15 mouse cellular contexts compared by ENCODE assay signal in genomic region chr1:89081371-89081770, GRCm38 (mm10).
"Had no signal": no experiment of that assay in that cellular context is flagged by ENCODE, and none has a peak within 500 bp of the region (broad histone marks: within the 10 kb centered on the region; RNA-seq: fewer than 3 reads in every experiment).

No protein-coding gene starts in this region.

- DNase-seq: left cerebral cortex, postnatal 4 days; liver, embryonic 13.5 days; liver, postnatal 0 days; lung, postnatal 14 days; retina, postnatal 1 day; thymus, adult 18-20 months; thymus, postnatal 14 days had no signal

- H3K9ac ChIP-seq: intestine, embryonic 15.5 days; liver, embryonic 13.5 days; liver, postnatal 0 days; lung, embryonic 15.5 days; midbrain, embryonic 15.5 days; neural tube, embryonic 13.5 days had no signal

- H3K36me3 ChIP-seq: intestine, embryonic 15.5 days; liver, embryonic 13.5 days; lung, embryonic 15.5 days; midbrain, embryonic 15.5 days; neural tube, embryonic 13.5 days had no signal

- ATAC-seq: intestine, embryonic 15.5 days; liver, postnatal 0 days; midbrain, embryonic 15.5 days had no signal

- H3K4me1 ChIP-seq: megakaryocyte, embryonic 14.5 days had no signal

- H3K27me3 ChIP-seq: intestine, embryonic 15.5 days; liver, embryonic 13.5 days; lung, embryonic 15.5 days; midbrain, embryonic 15.5 days; neural tube, embryonic 13.5 days had no signal

- H3K27ac ChIP-seq: intestine, embryonic 15.5 days; layer of hippocampus, adult 2 months; liver, embryonic 13.5 days; lung, embryonic 15.5 days; macrophage; midbrain, embryonic 15.5 days; neural tube, embryonic 13.5 days had no signal

- H3K4me3 ChIP-seq: intestine, embryonic 15.5 days; layer of hippocampus, adult 2 months; liver, embryonic 13.5 days; lung, embryonic 15.5 days; megakaryocyte, embryonic 14.5 days; midbrain, embryonic 15.5 days; neural tube, embryonic 13.5 days had no signal

- H3K9me3 ChIP-seq: intestine, embryonic 15.5 days; liver, embryonic 13.5 days; lung, embryonic 15.5 days; megakaryocyte, embryonic 14.5 days; midbrain, embryonic 15.5 days; neural tube, embryonic 13.5 days had no signal

- H3K4me2 ChIP-seq: intestine, embryonic 15.5 days; liver, embryonic 13.5 days; lung, embryonic 15.5 days; midbrain, embryonic 11.5 days; midbrain, embryonic 15.5 days; neural tube, embryonic 13.5 days had no signal
